Mouse (Mus musculus): ENCODE measurements around the gene Cyp2c69.
"Not testable (repeated sequence)": the region's sequence is repeated elsewhere in the genome, so short reads cannot be mapped to it uniquely, and the experiment has no call there.

Cyp2c69 gene

DNA sequence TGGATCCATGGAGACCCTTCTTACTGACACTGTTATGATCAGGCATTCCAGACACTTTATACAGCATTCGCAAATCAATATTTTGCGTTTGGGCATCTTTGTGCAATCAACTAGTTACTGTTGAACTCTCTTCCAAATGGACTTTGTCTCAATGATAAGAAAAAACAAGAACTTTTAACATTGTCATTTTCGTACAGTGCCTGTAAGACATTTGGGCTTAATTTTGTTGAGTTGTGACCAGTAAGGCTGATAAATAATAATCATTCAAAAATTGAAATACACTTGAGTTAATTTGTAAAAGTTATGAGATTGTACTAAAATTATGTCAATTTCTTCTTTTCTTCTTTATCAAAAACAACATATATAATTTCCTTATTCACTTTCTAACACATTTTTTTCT is at the start of gene Cyp2c69:
Gene Cyp2c69, minus strand, starts transcription at position 101 of the 400 bp plus-strand sequence.
- DNase-seq = not testable (repeated sequence)

DNA sequence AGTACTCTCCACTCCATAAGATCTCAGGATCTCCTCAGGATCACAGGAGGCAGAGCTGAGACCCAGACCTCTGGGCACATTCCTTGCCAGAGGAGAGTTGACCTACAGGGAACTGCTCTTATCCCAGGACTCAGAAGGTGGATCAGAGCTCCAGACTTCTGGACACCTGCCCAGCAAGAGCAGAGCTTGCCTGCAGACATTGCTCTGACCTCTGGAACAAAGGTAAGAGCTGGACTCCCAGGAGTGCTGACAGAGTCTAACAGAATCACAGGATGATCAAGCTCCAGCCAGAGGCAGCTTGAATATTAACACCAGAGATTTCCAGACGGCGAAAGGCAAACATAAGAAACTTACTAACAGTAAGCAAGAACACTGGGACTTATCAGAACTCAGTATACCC is 48.8 kb upstream of the Cyp2c69 start:
- DNase-seq = no peak

DNA sequence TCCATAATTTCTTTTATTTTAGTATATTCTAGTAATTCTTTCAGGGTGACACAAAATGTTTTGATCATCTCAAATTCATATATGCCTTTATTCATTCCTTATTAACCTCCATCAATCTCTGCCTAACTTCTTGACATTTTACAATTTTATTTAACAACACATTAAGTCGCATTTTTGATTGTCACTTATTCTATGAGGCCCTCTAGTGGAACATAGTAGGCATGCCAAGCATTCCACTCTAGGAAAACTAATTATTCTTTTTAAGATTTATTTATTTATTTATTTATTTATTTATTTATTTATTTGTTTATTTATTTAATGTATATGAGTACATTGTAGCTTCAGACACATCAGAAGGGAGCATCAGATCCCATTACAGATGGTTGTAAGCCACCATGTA is 43.4 kb upstream of the Cyp2c69 start:
- DNase-seq = no peak

DNA sequence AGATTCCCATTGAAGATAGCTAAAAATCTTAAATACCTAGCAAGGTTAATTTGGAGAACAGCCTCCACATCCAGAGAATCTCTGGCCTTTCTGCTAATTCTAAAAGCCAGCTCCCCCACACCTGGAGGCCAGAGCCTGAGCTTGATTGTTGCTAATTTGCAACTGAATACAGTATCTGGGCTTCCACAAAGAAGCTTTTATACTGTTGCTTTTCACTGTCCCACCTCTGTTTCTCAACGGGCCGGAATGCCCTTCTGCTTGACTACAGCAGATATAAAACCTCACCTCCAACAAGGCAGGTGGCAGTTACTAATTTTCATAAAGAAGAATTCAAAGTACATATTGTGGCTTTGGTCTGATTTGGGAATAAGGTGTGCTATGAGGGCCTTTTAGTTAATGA is 15.1 kb upstream of the Cyp2c69 start:
- no peak for DNase-seq

DNA sequence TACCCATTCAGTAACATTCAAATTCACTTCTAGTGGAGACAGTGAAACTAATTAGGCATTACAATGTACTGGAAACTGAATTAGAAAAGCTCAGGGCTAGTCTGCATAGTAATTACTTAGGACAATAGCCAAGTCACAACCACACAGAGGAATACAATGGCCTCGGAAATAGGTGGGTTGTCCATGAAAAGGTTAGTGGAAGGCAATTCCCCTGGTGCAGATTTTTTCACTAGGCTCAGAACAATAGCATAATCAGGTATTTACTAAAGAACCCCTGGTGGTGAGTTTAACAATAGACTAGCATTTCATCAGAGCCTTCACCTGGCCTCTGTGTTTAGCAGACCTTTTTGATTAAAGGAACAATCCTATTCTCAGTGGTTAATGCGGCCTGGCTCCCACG is 3.5 kb upstream of the Cyp2c69 start:
- DNase-seq = not testable (repeated sequence)

DNA sequence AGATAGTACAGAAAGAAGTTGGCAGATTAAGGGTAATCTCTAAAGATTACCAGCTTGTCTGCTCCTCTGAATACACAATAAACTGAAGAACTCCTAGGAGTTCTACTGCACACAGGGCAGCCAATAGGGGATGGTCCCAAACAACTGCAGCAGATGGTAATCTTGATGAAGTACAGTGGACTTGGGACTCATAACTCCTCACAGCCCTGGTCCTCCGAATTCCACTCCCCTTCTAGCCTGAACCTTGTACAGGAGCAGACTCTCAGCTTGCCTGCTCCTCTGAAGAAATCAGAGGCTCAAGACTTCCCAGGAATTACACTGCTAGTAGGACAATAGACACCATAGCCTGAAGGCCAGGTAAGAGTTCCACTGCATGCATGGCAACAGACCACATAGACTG is 20.5 kb downstream of the Cyp2c69 start:
- DNase-seq = no peak

DNA sequence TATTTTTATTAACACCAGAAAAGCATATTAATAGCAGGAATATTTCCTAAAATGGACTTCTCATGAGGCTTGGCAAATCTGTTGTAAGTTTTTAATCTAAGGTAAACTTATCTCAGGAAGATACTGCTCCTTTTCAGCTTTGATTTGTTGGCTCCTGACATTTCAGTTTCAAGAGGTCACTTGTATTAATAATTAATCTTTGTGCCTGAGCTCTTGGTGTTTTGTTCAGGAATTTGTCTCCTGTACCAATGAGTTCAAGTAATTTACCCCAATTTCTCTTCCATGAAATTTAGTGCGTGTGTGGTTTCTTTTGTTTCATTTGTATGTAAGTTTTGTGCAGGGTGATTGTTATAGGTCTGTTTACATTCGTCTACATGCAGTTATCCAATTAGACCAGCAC is 65.7 kb downstream of the Cyp2c69 start:
- DNase-seq = not testable (repeated sequence)

DNA sequence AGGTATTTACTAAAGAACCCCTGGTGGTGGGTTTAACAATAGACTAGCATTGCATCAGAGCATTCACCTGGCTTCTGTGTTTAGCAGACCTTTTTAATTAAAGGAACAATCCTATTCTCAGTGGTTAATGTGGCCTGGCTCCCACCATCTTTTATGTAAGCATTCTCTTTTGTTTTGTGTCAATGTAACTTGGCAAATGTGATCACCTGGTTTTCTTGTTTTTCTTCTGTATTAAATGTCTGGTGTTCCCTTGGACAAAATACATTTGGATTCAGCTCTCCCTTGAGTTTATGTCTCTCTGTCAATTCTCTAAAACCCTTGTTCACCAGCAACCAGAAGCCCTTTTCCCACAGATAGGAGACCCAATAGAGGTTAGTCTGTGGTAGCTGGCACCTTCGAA is 70.2 kb downstream of the Cyp2c69 start:
- DNase-seq = not testable (repeated sequence)

DNA sequence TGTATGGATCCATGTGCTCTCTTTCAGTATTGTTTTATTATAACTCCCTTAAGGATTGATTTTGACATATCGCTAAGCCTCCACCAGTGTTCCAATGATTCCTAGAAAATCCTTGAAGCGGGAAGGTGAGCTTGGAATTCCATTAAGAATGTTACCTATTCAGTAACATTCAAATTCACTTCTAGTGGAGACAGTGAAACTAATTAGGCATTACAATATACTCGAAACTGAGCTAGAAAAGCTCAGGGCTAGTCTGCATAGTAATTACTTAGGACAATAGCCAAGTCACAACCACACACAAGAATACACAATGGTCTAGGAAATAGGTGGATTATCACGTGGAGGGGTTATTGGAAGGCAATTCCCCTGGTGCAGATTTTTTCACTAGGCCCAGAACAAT is 70.6 kb downstream of the Cyp2c69 start:
- not testable (repeated sequence) for DNase-seq

DNA sequence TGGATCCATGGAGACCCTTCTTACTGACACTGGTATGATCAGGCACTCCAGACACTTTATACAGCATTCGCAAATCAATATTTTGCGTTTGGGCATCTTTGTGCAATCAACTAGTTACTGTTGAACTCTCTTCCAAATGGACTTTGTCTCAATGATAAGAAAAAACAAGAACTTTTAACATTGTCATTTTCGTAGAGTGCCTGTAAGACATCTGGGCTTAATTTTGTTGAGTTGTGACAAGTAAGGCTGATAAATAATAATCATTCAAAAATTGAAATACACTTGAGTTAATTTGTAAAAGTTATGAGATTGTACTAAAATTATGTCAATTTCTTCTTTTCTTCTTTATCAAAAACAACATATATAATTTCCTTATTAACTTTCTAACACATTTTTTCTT is 73.9 kb downstream of the Cyp2c69 start, which contains the start of gene Cyp2c40:
Gene Cyp2c40, minus strand, starts transcription at position 101 of the 400 bp plus-strand sequence.
- not testable (repeated sequence) for DNase-seq

Data from right cerebral cortex, postnatal 4 days (tissue).